ENCODE assay signal across 21 mouse cellular contexts in genomic region chr17:56777568-56777967, GRCm38 (mm10). TPM values are rescaled to one million over a fixed set of nuclear protein-coding genes. Genes with fewer than 3 reads are reported as not detected.
DNase-seq lines count a peak whose midpoint lies in the region; ATAC-seq and TF ChIP-seq lines count a peak whose summit lies in the region.
"Had no signal": no experiment of that assay in that cellular context is flagged by ENCODE, and none has a peak within 500 bp of the region (broad histone marks: within the 10 kb centered on the region; RNA-seq: fewer than 3 reads in every experiment).

No protein-coding gene starts in this region.

- peak; percentile 22 for TF ChIP-seq RAD21 in MEL (IDR thresholded peaks at IDR 0.05; ENCODE audit: low read depth, low read length)

- no peaks in the 10 kb centered on the region for H3K79me2 ChIP-seq in MEL (ENCODE audit: control insufficient read depth, insufficient read depth, low read length, poor library complexity)

- no peaks in the 10 kb centered on the region for H3K36me3 ChIP-seq in kidney, postnatal 0 days (ENCODE audit: insufficient read depth, low read length)
- H3K36me3 ChIP-seq in testis, adult 2 months (ENCODE audit: control insufficient read depth, insufficient read depth, low read length) = peaks cover 2% of the 10 kb centered on the region; the same call in 1 of the 2 replicates
- H3K36me3 ChIP-seq in MEL (ENCODE audit: control insufficient read depth in 1 of 2, insufficient read depth in 2 of 2, low read length in 2 of 2) = no peaks in the 10 kb centered on the region

- no peak overlapping the region for H3K4me3 ChIP-seq in kidney, postnatal 0 days (replicated peaks; ENCODE audit: low read depth, low read length)
- H3K4me3 ChIP-seq in testis, adult 2 months (ENCODE audit: control insufficient read depth, low read depth, low read length) = peak overlapping the region; percentile 84
- no peak overlapping the region for H3K4me3 ChIP-seq in MEL (ENCODE audit: control insufficient read depth in 1 of 2, insufficient read depth in 1 of 2, low read depth in 2 of 2, low read length in 2 of 2)
- H3K4me3 ChIP-seq: embryonic facial prominence, embryonic 12.5 days; heart, embryonic 12.5 days; kidney, embryonic 15.5 days; limb, embryonic 10.5 days; liver, embryonic 13.5 days; midbrain, embryonic 12.5 days had no signal

- peak; percentile 27; the same call in 1 of the 2 replicates for TF ChIP-seq CTCF in kidney, postnatal 0 days (IDR thresholded peaks at IDR 0.05; ENCODE audit: low read depth)
- 0 out of 2 replicates have a peak, but pooled peaks have one; percentile 11 for TF ChIP-seq CTCF in testis, adult 2 months (IDR thresholded peaks at IDR 0.05; ENCODE audit: control insufficient read depth, insufficient read depth, insufficient replicate concordance, low read depth, low read length)
- peak; percentile 20 to 51 (median 51); a peak in 5 of 6 replicates for TF ChIP-seq CTCF in MEL (IDR thresholded peaks at IDR 0.05 in 2 of 3, conservative IDR thresholded peaks at IDR 0.05 in 1 of 3; ENCODE audit: control insufficient read depth in 1 of 3, insufficient read depth in 1 of 3, low read depth in 2 of 3, low read length in 3 of 3, poor library complexity in 1 of 3, severe bottlenecking in 1 of 3)

- H3K27ac ChIP-seq in kidney, postnatal 0 days = no peak overlapping the region
- peak overlapping the region; percentile 68 for H3K27ac ChIP-seq in testis, adult 2 months (ENCODE audit: control insufficient read depth, insufficient read depth, low read depth, low read length)
- H3K27ac ChIP-seq in MEL (ENCODE audit: control insufficient read depth, low read depth, low read length) = no peak overlapping the region
- H3K27ac ChIP-seq: embryonic facial prominence, embryonic 12.5 days; limb, embryonic 10.5 days; liver, embryonic 13.5 days; midbrain, embryonic 12.5 days had no signal

- TF ChIP-seq POLR2A in testis, adult 2 months (IDR thresholded peaks at IDR 0.05; ENCODE audit: control insufficient read depth, low read depth, low read length) = no peak
- no peak for TF ChIP-seq POLR2A in MEL (IDR thresholded peaks at IDR 0.05; ENCODE audit: control insufficient read depth in 1 of 2, insufficient read depth in 1 of 2, low read depth in 1 of 2, low read length in 2 of 2, poor library complexity in 1 of 2)

- no peak for ATAC-seq in kidney, postnatal 0 days (replicated peaks; ENCODE audit: low FRiP score, low read depth)
- ATAC-seq: activated CD4-positive, CD25-positive, alpha-beta regulatory T cell, adult 4 months; hindbrain, embryonic 16.5 days had no signal

- WGBS in kidney, postnatal 0 days = 87% methylated on average over 11 of the region's 11 CpGs

- no peaks in the 10 kb centered on the region for H3K9me3 ChIP-seq in kidney, postnatal 0 days (replicated peaks; ENCODE audit: low read length)
- H3K9me3 ChIP-seq in MEL (replicated peaks; ENCODE audit: insufficient read depth, low read length) = no peaks in the 10 kb centered on the region
- H3K9me3 ChIP-seq: embryonic facial prominence, embryonic 12.5 days; kidney, embryonic 15.5 days had no signal

- H3K4me2 ChIP-seq in kidney, postnatal 0 days (ENCODE audit: low read length) = no peak overlapping the region
- H3K4me2 ChIP-seq: embryonic facial prominence, embryonic 12.5 days; heart, embryonic 12.5 days; kidney, embryonic 15.5 days; liver, embryonic 13.5 days; midbrain, embryonic 12.5 days had no signal

- no peak for DNase-seq in kidney, postnatal 0 days (ENCODE audit: low spot score)
- DNase-seq in kidney, adult 18-20 months = no peak
- DNase-seq in testis, postnatal 14 days (ENCODE audit: low spot score) = no peak
- peak; percentile 25 for DNase-seq in MEL (ENCODE audit: low read depth, low spot score)
- peak; percentile 66 for DNase-seq in testis, postnatal 10 days (ENCODE audit: low spot score)
- no peak for DNase-seq in kidney, adult 9 months
- DNase-seq: adrenal gland, postnatal 25 days; cerebellum, adult 8-10 months; heart, postnatal 36 days; liver, embryonic 13.5 days; lung, postnatal 36 days; right cerebral cortex, postnatal 4 days; thymus, adult 18-20 months had no signal

- H3K4me1 ChIP-seq in kidney, postnatal 0 days (replicated peaks; ENCODE audit: insufficient read depth, low read length) = no peaks in the 10 kb centered on the region
- H3K4me1 ChIP-seq in testis, adult 2 months (ENCODE audit: control insufficient read depth, insufficient read depth, low read length) = no peaks in the 10 kb centered on the region
- no peaks in the 10 kb centered on the region for H3K4me1 ChIP-seq in MEL (ENCODE audit: control insufficient read depth in 1 of 2, insufficient read depth in 2 of 2, low read length in 2 of 2)
- H3K4me1 ChIP-seq: embryonic facial prominence, embryonic 12.5 days had no signal

- no peaks in the 10 kb centered on the region for H3K27me3 ChIP-seq in kidney, postnatal 0 days (ENCODE audit: insufficient read depth, low read length)
- no peaks in the 10 kb centered on the region for H3K27me3 ChIP-seq in testis, adult 2 months (ENCODE audit: control insufficient read depth, insufficient read depth, low read length)
- no peaks in the 10 kb centered on the region for H3K27me3 ChIP-seq in MEL (ENCODE audit: control insufficient read depth in 1 of 2, insufficient read depth in 2 of 2, low read length in 2 of 2)
- H3K27me3 ChIP-seq: embryonic facial prominence, embryonic 12.5 days; heart, embryonic 12.5 days; kidney, embryonic 15.5 days; liver, embryonic 13.5 days; midbrain, embryonic 12.5 days had no signal

- no peak for TF ChIP-seq EP300 in MEL (IDR thresholded peaks at IDR 0.05; ENCODE audit: low read depth in 1 of 2, low read length in 2 of 2)

- H3K9ac ChIP-seq in kidney, postnatal 0 days (ENCODE audit: low read depth, low read length) = no peak overlapping the region
- H3K9ac ChIP-seq in MEL (ENCODE audit: control insufficient read depth, low read depth, low read length, poor library complexity, severe bottlenecking) = no peak overlapping the region
- H3K9ac ChIP-seq: embryonic facial prominence, embryonic 12.5 days; heart, embryonic 12.5 days; kidney, embryonic 15.5 days; liver, embryonic 13.5 days; midbrain, embryonic 12.5 days had no signal

TF ChIP-seq in MEL, 35 proteins besides CTCF, POLR2A, EP300 and RAD21:
- TF ChIP-seq SMC3 (IDR thresholded peaks at IDR 0.05; ENCODE audit: low read depth, low read length) = peak; percentile 17; the same call in 1 of the 2 replicates
- TF ChIP-seq ELF1 (IDR thresholded peaks at IDR 0.05; ENCODE audit: low read depth, low read length) = no peak
- no peak for TF ChIP-seq ETS1 (IDR thresholded peaks at IDR 0.05; ENCODE audit: low read depth, low read length)
- no peak for TF ChIP-seq HCFC1 (IDR thresholded peaks at IDR 0.05; ENCODE audit: low read depth, low read length)
TF ChIP-seq in MEL: peak in this region for 1.

RNA-seq across cellular contexts. Expression of gene Prr22, which starts 7.5 kb away (rescaled TPM):
- 0.59 and 0.71 TPM in 2 replicates for polyA plus RNA-seq in kidney, postnatal 0 days (2015; fragmentation: Nextera tagmentation; extraction: Ambion mirVana)
- polyA plus RNA-seq in testis, adult 2 months (2012; rRNA removed) = 158 and 194 TPM in 2 replicates
- total RNA-seq in MEL (2012; rRNA removed) = 1.0 and 1.3 TPM in 2 replicates
- 1 to 10 TPM in 1 of 2 experiments, not detected in 1; 5.5 TPM for polyA plus RNA-seq in MEL (2012; ENCODE audit: insufficient read depth in 1 of 2, insufficient read length in 2 of 2, low read depth in 1 of 2, low replicate concordance in 2 of 2, missing spikeins in 1 of 2)

RNA-seq across cellular contexts. Expression of gene Dus3l, which starts 13.0 kb away (rescaled TPM):
- polyA plus RNA-seq in kidney, postnatal 0 days (2015; fragmentation: Nextera tagmentation; extraction: Ambion mirVana) = 37.3 and 38.8 TPM in 2 replicates
- 29.7 and 31.3 TPM in 2 replicates for polyA plus RNA-seq in testis, adult 2 months (2012; rRNA removed)
- total RNA-seq in MEL (2012; rRNA removed) = 34.1 and 38.9 TPM in 2 replicates
- 10 to 100 TPM in 1 of 2 experiments, not detected in 1; 70.5 TPM for polyA plus RNA-seq in MEL (2012; ENCODE audit: insufficient read depth in 1 of 2, insufficient read length in 2 of 2, low read depth in 1 of 2, low replicate concordance in 2 of 2, missing spikeins in 1 of 2)

RNA-seq across cellular contexts. Expression of gene Nrtn, which starts 20.2 kb away (rescaled TPM):
- 8.7 and 11.8 TPM in 2 replicates for polyA plus RNA-seq in kidney, postnatal 0 days (2015; fragmentation: Nextera tagmentation; extraction: Ambion mirVana)
- 7.8 and 9.2 TPM in 2 replicates for polyA plus RNA-seq in testis, adult 2 months (2012; rRNA removed)
- 5.6 and 10.9 TPM in 2 replicates for total RNA-seq in MEL (2012; rRNA removed)
- polyA plus RNA-seq in MEL (2012; ENCODE audit: insufficient read depth in 1 of 2, insufficient read length in 2 of 2, low read depth in 1 of 2, low replicate concordance in 2 of 2, missing spikeins in 1 of 2) = 10 to 100 TPM in 1 of 2 experiments, not detected in 1; 11.8 TPM
- polyA plus RNA-seq: activated CD4-positive, CD25-positive, alpha-beta regulatory T cell, adult 4 months had no signal

RNA-seq across cellular contexts. Expression of gene Rfx2, which starts 53.2 kb away (rescaled TPM):
- 1.6 and 2.1 TPM in 2 replicates for polyA plus RNA-seq in kidney, postnatal 0 days (2015; fragmentation: Nextera tagmentation; extraction: Ambion mirVana)
- 312 and 332 TPM in 2 replicates for polyA plus RNA-seq in testis, adult 2 months (2012; rRNA removed)
- total RNA-seq in MEL (2012; rRNA removed) = 7.5 and 8.7 TPM in 2 replicates
- polyA plus RNA-seq in MEL (2012; ENCODE audit: insufficient read depth in 1 of 2, insufficient read length in 2 of 2, low read depth in 1 of 2, low replicate concordance in 2 of 2, missing spikeins in 1 of 2) = 10 to 100 TPM in 1 of 2 experiments, not detected in 1; 29.2 TPM

RNA-seq across cellular contexts. Expression of gene Vmac, which starts 59.7 kb away (rescaled TPM):
- 24.4 and 27.4 TPM in 2 replicates for polyA plus RNA-seq in kidney, postnatal 0 days (2015; fragmentation: Nextera tagmentation; extraction: Ambion mirVana)
- polyA plus RNA-seq in testis, adult 2 months (2012; rRNA removed) = 9.2 and 12.4 TPM in 2 replicates
- 1.7 and 2.6 TPM in 2 replicates for total RNA-seq in MEL (2012; rRNA removed)
- polyA plus RNA-seq in MEL (2012; ENCODE audit: insufficient read depth in 1 of 2, insufficient read length in 2 of 2, low read depth in 1 of 2, low replicate concordance in 2 of 2, missing spikeins in 1 of 2) = 1 to 10 TPM in 1 of 2 experiments, not detected in 1; 8.0 TPM

Comparison
In these comparisons a context has a peak if more than half of its experiments do, and no peak if none do; other contexts are left out.
1. DNase-seq: peak in MEL (single experiment) and testis, postnatal 10 days (single experiment); none in kidney, postnatal 0 days (single experiment), kidney, adult 18-20 months (single experiment), testis, postnatal 14 days (single experiment) and kidney, adult 9 months (single experiment).
2. RNA of gene Prr22, which starts 7.5 kb away (polyA plus RNA-seq): 158 to 194 TPM in testis, adult 2 months; 5.5 TPM in MEL and 0.59 to 0.71 TPM in kidney, postnatal 0 days; every median in the first group is over 10 times any median in the second.
3. Peak in every context shown above with its lines, with median percentiles within 50 percentile points of each other: CTCF ChIP-seq.